Mouse (Mus musculus): Measurements from ENCODE around the gene Gfpt2. TPM values are rescaled to one million over a fixed set of nuclear protein-coding genes. Genes with fewer than 3 reads are reported as not detected.
A peak's percentile ranks its signal among the peaks of the same experiment; 100 is the strongest.

Gene Gfpt2
- 10.9 and 11.8 TPM in 2 replicates for polyA plus RNA-seq (2014; fragmentation: Nextera tagmentation; extraction: Ambion mirVana)

DNA sequence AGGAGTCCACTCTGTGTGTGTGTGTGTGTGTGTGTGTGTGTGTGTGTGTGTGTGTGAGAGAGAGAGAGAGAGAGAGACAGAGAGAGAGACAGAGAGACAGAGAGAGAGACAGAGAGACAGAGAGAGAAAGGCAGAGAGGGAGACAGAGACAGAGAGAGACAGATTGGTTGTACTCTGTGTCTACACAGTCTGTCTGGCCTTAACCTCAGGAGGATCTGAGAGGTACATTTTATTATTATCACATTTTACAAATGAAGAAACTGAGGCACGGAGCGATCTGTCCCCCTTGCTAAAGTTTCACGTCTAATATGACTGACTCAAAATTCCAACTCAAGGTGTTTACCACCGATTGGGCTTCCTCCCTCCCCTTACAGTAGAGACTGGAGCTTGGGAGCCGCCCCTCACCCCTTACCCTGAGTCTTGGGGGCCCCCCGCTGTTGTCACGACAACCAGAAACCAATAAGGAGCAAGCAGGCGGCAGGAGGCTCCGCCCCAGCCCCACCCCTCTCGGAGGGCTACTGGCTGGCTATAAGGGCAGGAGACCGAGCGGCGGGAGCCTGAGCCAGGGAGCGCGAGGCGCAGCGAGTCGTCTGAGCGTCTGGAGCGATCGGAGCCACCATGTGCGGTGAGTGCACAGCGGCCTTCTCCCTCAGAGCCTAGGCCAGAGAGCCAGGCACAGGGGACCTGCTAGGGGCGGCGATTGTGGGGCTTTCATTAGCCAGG, at the start of gene Gfpt2:
Gene Gfpt2, plus strand, starts transcription at position 560 of the 723 bp plus-strand sequence.
- DNase-seq (ENCODE audit: low spot score) (peak; percentile 91), ATAC-seq (ENCODE audit: insufficient read depth, low FRiP score, low TSS enrichment) (peak; percentile 95)
- Histone ChIP-seq H3K27ac (ENCODE audit: low read depth, low read length) (no peak within 1 kb of the TSS), H3K4me3 (ENCODE audit: low read depth, low read length) (peak within 1 kb of the TSS; percentile 54), H3K36me3 (ENCODE audit: control insufficient read depth, insufficient read depth, low read length) (no peaks in the 10 kb centered on the region), H3K9me3 (ENCODE audit: control insufficient read depth, low read length) (no peaks in the 10 kb centered on the region), H3K4me1 (ENCODE audit: control insufficient read depth, insufficient read depth, low read length) (peaks cover 6% of the 10 kb centered on the region; the same call in 1 of the 2 replicates), H3K27me3 (ENCODE audit: control insufficient read depth, insufficient read depth, low read length) (no peaks in the 10 kb centered on the region), H3K4me2 (ENCODE audit: low read depth) (peak within 1 kb of the TSS; percentile 97), H3K9ac (ENCODE audit: low read length) (peak within 1 kb of the TSS; percentile 77)
- under 1% methylated on average over 25 of the region's 25 CpGs for WGBS

DNA sequence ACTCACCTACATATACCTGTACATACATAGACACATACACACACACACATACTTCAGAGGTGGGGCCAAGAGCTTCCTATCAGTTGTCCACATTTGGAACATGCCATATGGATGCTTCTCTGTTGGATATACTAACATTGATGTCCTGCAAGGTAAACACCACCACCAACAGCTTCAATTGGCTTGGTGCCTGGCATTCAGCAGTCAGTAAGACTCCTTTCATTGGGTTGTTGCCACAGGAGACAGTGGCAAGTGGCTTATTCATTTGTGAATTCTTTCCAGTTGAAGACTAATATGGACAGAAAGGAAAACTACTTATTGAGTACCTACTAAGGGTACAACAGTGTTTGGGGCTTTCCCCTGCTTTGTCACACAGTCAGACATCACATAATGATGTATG, 49.0 kb upstream of the Gfpt2 start:
- no peak overlapping the region for H3K4me3 ChIP-seq (ENCODE audit: low read depth, low read length)
- H3K27me3 ChIP-seq (ENCODE audit: control insufficient read depth, insufficient read depth, low read length) = no peaks in the 10 kb centered on the region
- no peaks in the 10 kb centered on the region for H3K36me3 ChIP-seq (ENCODE audit: control insufficient read depth, insufficient read depth, low read length)
- no peaks in the 10 kb centered on the region for H3K9me3 ChIP-seq (ENCODE audit: control insufficient read depth, low read length)
- H3K4me1 ChIP-seq (ENCODE audit: control insufficient read depth, insufficient read depth, low read length) = no peaks in the 10 kb centered on the region
- DNase-seq (ENCODE audit: low spot score) (no peak), ATAC-seq (ENCODE audit: insufficient read depth, low FRiP score, low TSS enrichment) (no peak)
- no peak overlapping the region for H3K9ac ChIP-seq (ENCODE audit: low read length)
- no peak overlapping the region for H3K4me2 ChIP-seq (ENCODE audit: low read depth)
- no peak overlapping the region for H3K27ac ChIP-seq (ENCODE audit: low read depth, low read length)

DNA sequence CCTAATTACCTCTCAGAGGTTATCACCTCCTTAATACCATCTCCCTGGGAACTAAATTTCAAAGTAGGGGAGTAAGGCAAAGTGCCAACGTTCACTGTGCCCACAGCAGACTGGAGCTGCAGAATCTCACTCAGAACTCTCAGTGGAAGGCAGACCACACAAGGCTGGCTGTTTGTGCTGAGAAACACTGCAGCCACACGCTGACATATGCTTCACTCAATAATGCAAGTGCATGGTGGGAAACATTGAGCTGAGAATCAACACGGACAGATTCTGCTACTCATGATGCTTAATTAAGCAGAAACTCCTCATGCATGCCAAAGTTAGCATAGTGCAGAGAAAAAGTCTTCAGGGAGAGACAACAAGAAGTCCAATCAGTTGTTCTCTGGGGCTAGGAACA, 48.1 kb upstream of the Gfpt2 start:
- Histone ChIP-seq H3K4me1 (ENCODE audit: control insufficient read depth, insufficient read depth, low read length) (no peaks in the 10 kb centered on the region), H3K4me2 (ENCODE audit: low read depth) (no peak overlapping the region), H3K9ac (ENCODE audit: low read length) (no peak overlapping the region), H3K27me3 (ENCODE audit: control insufficient read depth, insufficient read depth, low read length) (no peaks in the 10 kb centered on the region), H3K9me3 (ENCODE audit: control insufficient read depth, low read length) (no peaks in the 10 kb centered on the region), H3K4me3 (ENCODE audit: low read depth, low read length) (no peak overlapping the region), H3K27ac (ENCODE audit: low read depth, low read length) (no peak overlapping the region), H3K36me3 (ENCODE audit: control insufficient read depth, insufficient read depth, low read length) (no peaks in the 10 kb centered on the region)
- DNase-seq (ENCODE audit: low spot score) (no peak), ATAC-seq (ENCODE audit: insufficient read depth, low FRiP score, low TSS enrichment) (no peak)
- 83% methylated on average over 3 of the region's 3 CpGs for WGBS

DNA sequence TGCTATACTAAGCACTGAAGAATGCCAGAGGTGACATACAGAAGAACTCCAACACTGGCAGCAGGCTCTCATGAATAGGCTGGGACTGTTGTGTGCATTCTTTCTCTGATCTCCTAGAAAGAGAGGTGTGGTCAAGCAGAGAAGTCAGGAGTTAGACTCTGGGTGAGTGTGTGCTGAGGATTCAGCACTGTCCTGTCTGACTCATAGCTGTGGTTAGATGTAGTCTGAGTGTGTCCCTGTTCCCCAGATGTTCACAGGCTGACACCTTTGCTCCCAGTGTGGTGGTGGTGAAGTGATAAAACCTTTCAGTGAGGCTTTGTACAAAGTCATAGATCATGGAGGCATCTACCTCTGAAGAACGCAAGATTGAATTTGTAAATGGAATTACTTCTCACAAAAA, 47.2 kb upstream of the Gfpt2 start:
- H3K4me2 ChIP-seq (ENCODE audit: low read depth) = no peak overlapping the region
- ATAC-seq (ENCODE audit: insufficient read depth, low FRiP score, low TSS enrichment) = no peak

DNA sequence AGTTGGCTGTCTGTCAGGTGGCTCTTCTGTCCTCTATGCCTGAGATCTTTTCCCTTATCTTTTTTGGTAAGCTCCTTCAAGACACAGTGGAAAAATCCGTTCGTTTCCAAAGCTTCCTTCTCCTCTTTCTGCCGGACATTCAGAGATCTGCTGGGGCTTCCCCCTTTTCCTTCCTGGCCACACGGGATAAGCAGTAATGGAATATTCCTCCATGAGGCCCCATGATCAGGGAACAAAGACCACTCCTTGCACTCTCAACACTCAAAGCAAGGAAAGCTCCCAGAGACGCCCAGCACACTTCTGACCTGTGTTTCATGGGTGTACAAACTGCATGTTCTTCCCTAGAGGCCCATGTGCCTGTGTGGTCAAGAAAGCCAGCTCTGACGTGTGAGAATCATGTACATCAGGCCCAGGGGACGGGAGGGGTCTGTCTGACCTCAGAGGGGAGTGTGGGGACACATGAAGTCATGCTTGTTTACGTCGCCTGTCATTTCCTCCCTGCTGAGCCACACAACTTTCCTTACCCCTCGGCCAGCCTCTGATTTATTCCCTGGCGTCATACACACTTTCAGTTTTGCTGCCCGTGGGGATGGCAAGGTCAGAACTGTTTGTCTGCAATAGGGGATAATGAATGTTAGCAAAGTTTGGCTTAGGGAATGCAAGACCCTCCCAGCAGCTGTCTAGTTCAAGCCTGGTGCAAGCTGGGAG, 38.9 kb upstream of the Gfpt2 start:
- Histone ChIP-seq H3K4me2 (ENCODE audit: low read depth) (no peak overlapping the region), H3K4me3 (ENCODE audit: low read depth, low read length) (no peak overlapping the region), H3K4me1 (ENCODE audit: control insufficient read depth, insufficient read depth, low read length) (no peaks in the 10 kb centered on the region), H3K9me3 (ENCODE audit: control insufficient read depth, low read length) (no peaks in the 10 kb centered on the region), H3K36me3 (ENCODE audit: control insufficient read depth, insufficient read depth, low read length) (no peaks in the 10 kb centered on the region), H3K27ac (ENCODE audit: low read depth, low read length) (no peak overlapping the region), H3K9ac (ENCODE audit: low read length) (no peak overlapping the region), H3K27me3 (ENCODE audit: control insufficient read depth, insufficient read depth, low read length) (no peaks in the 10 kb centered on the region)
- ATAC-seq (ENCODE audit: insufficient read depth, low FRiP score, low TSS enrichment) = no peak
- 57% methylated on average over 12 of the region's 12 CpGs for WGBS
- DNase-seq (ENCODE audit: low spot score) = no peak

More for the DNA sequence above, 47.2 kb upstream of the Gfpt2 start:
- WGBS = 100% methylated on average over 1 of the region's 1 CpGs
- Histone ChIP-seq H3K9me3 (ENCODE audit: control insufficient read depth, low read length) (no peaks in the 10 kb centered on the region), H3K4me1 (ENCODE audit: control insufficient read depth, insufficient read depth, low read length) (no peaks in the 10 kb centered on the region), H3K9ac (ENCODE audit: low read length) (no peak overlapping the region), H3K36me3 (ENCODE audit: control insufficient read depth, insufficient read depth, low read length) (no peaks in the 10 kb centered on the region), H3K27me3 (ENCODE audit: control insufficient read depth, insufficient read depth, low read length) (no peaks in the 10 kb centered on the region), H3K27ac (ENCODE audit: low read depth, low read length) (no peak overlapping the region), H3K4me3 (ENCODE audit: low read depth, low read length) (no peak overlapping the region)
- no peak for DNase-seq (ENCODE audit: low spot score)

DNA sequence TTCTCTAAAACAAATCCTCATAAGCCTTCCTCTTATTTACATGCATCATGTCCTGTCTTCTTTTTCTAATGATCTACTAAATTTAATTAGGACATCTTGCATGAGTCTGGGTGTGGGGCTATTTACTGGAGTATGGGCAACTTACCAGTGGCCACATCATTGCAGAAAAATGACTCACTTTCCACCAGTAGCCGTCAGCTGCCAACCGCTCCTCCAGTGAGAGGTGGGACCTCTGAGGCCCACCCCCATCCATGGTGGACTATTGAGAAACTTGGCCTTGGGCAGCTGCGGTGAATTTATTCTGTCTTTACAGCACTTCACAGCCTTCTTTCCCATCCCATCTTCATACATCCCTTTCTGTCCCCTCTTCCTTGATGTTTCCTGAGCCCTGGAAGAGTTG, 35.9 kb upstream of the Gfpt2 start:
- Histone ChIP-seq H3K4me2 (ENCODE audit: low read depth) (no peak overlapping the region), H3K27me3 (ENCODE audit: control insufficient read depth, insufficient read depth, low read length) (no peaks in the 10 kb centered on the region), H3K9ac (ENCODE audit: low read length) (no peak overlapping the region), H3K4me3 (ENCODE audit: low read depth, low read length) (no peak overlapping the region), H3K4me1 (ENCODE audit: control insufficient read depth, insufficient read depth, low read length) (no peaks in the 10 kb centered on the region), H3K27ac (ENCODE audit: low read depth, low read length) (no peak overlapping the region), H3K9me3 (ENCODE audit: control insufficient read depth, low read length) (no peaks in the 10 kb centered on the region), H3K36me3 (ENCODE audit: control insufficient read depth, insufficient read depth, low read length) (no peaks in the 10 kb centered on the region)
- DNase-seq (ENCODE audit: low spot score) (no peak), ATAC-seq (ENCODE audit: insufficient read depth, low FRiP score, low TSS enrichment) (no peak)
- WGBS = 96% methylated on average over 3 of the region's 3 CpGs

DNA sequence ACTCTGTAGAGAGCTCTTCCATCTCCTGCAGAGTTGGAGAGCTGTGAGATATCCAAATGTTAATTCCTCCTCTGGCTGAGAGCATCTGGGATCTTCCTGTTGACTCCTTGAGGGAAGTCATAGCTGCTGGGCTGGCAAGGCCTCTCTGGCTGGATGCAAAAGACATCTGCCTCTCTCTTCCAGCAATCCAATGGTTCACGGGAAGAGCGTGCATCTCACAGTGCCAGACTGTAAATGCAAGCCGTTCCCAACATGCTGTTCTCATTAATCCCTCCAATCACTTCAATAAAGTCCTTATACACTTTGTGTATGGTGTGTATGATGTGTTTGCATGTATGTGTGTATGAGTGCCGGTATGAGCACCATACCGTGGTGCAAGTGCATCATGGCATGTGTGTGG, 32.8 kb upstream of the Gfpt2 start:
- DNase-seq (ENCODE audit: low spot score) = no peak
- no peaks in the 10 kb centered on the region for H3K9me3 ChIP-seq (ENCODE audit: control insufficient read depth, low read length)
- no peak overlapping the region for H3K27ac ChIP-seq (ENCODE audit: low read depth, low read length)
- H3K9ac ChIP-seq (ENCODE audit: low read length) = no peak overlapping the region
- H3K36me3 ChIP-seq (ENCODE audit: control insufficient read depth, insufficient read depth, low read length) = no peaks in the 10 kb centered on the region
- no peaks in the 10 kb centered on the region for H3K27me3 ChIP-seq (ENCODE audit: control insufficient read depth, insufficient read depth, low read length)
- no peak overlapping the region for H3K4me2 ChIP-seq (ENCODE audit: low read depth)
- H3K4me1 ChIP-seq (ENCODE audit: control insufficient read depth, insufficient read depth, low read length) = no peaks in the 10 kb centered on the region
- H3K4me3 ChIP-seq (ENCODE audit: low read depth, low read length) = no peak overlapping the region
- ATAC-seq (ENCODE audit: insufficient read depth, low FRiP score, low TSS enrichment) = no peak
- 81% methylated on average over 5 of the region's 5 CpGs for WGBS

DNA sequence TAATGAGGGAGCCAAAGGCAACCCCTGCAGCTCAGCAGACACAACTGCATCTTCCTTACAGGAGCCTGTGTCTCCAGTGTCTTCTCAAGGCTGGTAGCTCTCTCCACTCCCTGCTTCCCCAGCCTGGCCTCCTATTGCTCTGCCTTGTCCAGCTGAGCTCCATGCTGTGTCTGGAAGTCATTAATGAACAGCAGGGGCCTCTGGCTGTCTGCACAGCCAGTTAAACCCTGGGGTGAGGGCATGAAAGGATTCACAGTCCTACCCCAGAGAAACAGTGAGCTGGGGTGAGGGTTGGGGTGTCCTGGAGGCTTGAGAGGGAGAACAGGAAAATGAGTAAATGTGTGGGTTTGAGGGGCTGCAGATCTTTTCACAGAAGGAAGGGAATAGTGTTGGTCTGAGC, 30.4 kb upstream of the Gfpt2 start:
- no peak for ATAC-seq (ENCODE audit: insufficient read depth, low FRiP score, low TSS enrichment)
- DNase-seq (ENCODE audit: low spot score) = no peak
- no peak overlapping the region for H3K27ac ChIP-seq (ENCODE audit: low read depth, low read length)

DNA sequence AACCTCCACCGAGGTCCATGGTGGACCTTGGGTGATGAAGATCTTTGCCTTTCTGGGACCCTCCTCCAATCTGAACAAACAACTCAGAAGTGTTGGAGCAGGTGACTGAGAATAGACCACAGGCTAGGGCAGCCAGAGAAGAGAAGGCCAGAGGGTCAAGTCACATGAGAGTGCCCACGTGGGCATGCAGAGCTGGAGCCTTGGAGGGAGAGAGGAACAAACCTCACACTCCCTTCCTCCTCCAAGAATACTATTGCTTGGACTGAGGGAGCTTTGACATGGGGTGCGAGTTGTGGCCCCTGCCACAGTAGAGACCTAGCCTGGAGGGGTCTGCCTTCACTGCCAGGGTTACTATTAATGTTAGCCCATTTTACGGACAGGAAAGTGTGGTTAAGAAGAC, 30.0 kb upstream of the Gfpt2 start:
- Histone ChIP-seq H3K4me3 (ENCODE audit: low read depth, low read length) (no peak overlapping the region), H3K4me2 (ENCODE audit: low read depth) (no peak overlapping the region), H3K4me1 (ENCODE audit: control insufficient read depth, insufficient read depth, low read length) (no peaks in the 10 kb centered on the region), H3K27ac (ENCODE audit: low read depth, low read length) (no peak overlapping the region), H3K9ac (ENCODE audit: low read length) (no peak overlapping the region), H3K9me3 (ENCODE audit: control insufficient read depth, low read length) (no peaks in the 10 kb centered on the region), H3K27me3 (ENCODE audit: control insufficient read depth, insufficient read depth, low read length) (no peaks in the 10 kb centered on the region), H3K36me3 (ENCODE audit: control insufficient read depth, insufficient read depth, low read length) (no peaks in the 10 kb centered on the region)
- DNase-seq (ENCODE audit: low spot score) (no peak), ATAC-seq (ENCODE audit: insufficient read depth, low FRiP score, low TSS enrichment) (no peak)
- 58% methylated on average over 4 of the region's 4 CpGs for WGBS

More for the DNA sequence above, 30.4 kb upstream of the Gfpt2 start:
- no peaks in the 10 kb centered on the region for H3K27me3 ChIP-seq (ENCODE audit: control insufficient read depth, insufficient read depth, low read length)
- H3K4me3 ChIP-seq (ENCODE audit: low read depth, low read length) = no peak overlapping the region
- no peak overlapping the region for H3K9ac ChIP-seq (ENCODE audit: low read length)
- H3K9me3 ChIP-seq (ENCODE audit: control insufficient read depth, low read length) = no peaks in the 10 kb centered on the region
- H3K4me1 ChIP-seq (ENCODE audit: control insufficient read depth, insufficient read depth, low read length) = no peaks in the 10 kb centered on the region
- no peak overlapping the region for H3K4me2 ChIP-seq (ENCODE audit: low read depth)
- H3K36me3 ChIP-seq (ENCODE audit: control insufficient read depth, insufficient read depth, low read length) = no peaks in the 10 kb centered on the region
